Mouse (Mus musculus) MEL (cell line): ENCODE measurements around the gene Spata21. TPM values are rescaled to one million over a fixed set of nuclear protein-coding genes. Genes with fewer than 3 reads are reported as not detected.
"Not testable (repeated sequence)": the region's sequence is repeated elsewhere in the genome, so short reads cannot be mapped to it uniquely, and the experiment has no call there.

Experiments
- DNase-seq: peaks from one replicate; pipeline ENCODE4 v3.0.0; 2011; ENCODE audit warnings: low read depth, low spot score
- H3K27ac ChIP-seq: 2 replicates; pipeline ENCODE4 v1.5.1; 2012; ENCODE audit warnings: low read depth, mild to moderate bottlenecking, control low read depth, low read length, moderate library complexity; ENCODE audit not compliant: control insufficient read depth
- H3K27me3 ChIP-seq, 2 experiments: fragments of 150-350 bp in 1 of 2; sonication (generic) in 1 of 2; 2 replicates each; pipeline ENCODE4 v1.6.1; 2012; ENCODE audit warnings: low read length in 2 of 2, mild to moderate bottlenecking in 2 of 2, improper control_type of control experiment in 1 of 2, moderate library complexity in 1 of 2; ENCODE audit not compliant: insufficient read depth in 2 of 2, control insufficient read depth in 1 of 2
- H3K36me3 ChIP-seq, 2 experiments: 2 replicates each; pipeline ENCODE4 v1.6.1; 2012 to 2014; ENCODE audit warnings: low read length in 2 of 2, improper control_type of control experiment in 1 of 2, inconsistent platforms in 1 of 2, mild to moderate bottlenecking in 1 of 2; ENCODE audit not compliant: insufficient read depth in 2 of 2, control insufficient read depth in 1 of 2
- H3K4me1 ChIP-seq, 2 experiments: fragments of 150-350 bp in 1 of 2; sonication (generic) in 1 of 2; 2 replicates each; pipeline ENCODE4 v1.6.1; 2012; ENCODE audit warnings: low read length in 2 of 2, improper control_type of control experiment in 1 of 2, mild to moderate bottlenecking in 1 of 2; ENCODE audit not compliant: insufficient read depth in 2 of 2, control insufficient read depth in 1 of 2
- H3K4me3 ChIP-seq, 2 experiments: fragments of 150-350 bp in 1 of 2; sonication (generic) in 1 of 2; 2 replicates each; pipeline ENCODE4 v1.5.1; 2012; ENCODE audit warnings: low read depth in 2 of 2, low read length in 2 of 2, mild to moderate bottlenecking in 2 of 2, moderate library complexity in 2 of 2, control low read depth in 1 of 2, improper control_type of control experiment in 1 of 2; ENCODE audit not compliant: control insufficient read depth in 1 of 2, insufficient read depth in 1 of 2
- H3K79me2 ChIP-seq: 2 replicates; pipeline ENCODE4 v1.6.1; 2012; ENCODE audit warnings: mild to moderate bottlenecking, low read length, moderate library complexity; ENCODE audit not compliant: control insufficient read depth, poor library complexity, insufficient read depth
- H3K9ac ChIP-seq: 2 replicates; pipeline ENCODE4 v1.6.1; 2012; ENCODE audit warnings: low read depth, mild to moderate bottlenecking, control low read depth, low read length, moderate library complexity; ENCODE audit not compliant: control insufficient read depth, poor library complexity, severe bottlenecking
- H3K9me3 ChIP-seq: fragments of 150-350 bp; sonication (generic); replicated peaks from 2 replicates; pipeline ENCODE4 v1.6.1; 2012; ENCODE audit warnings: mild to moderate bottlenecking, low read length, improper control_type of control experiment, moderate library complexity; ENCODE audit not compliant: insufficient read depth
- BHLHE40 ChIP-seq: IDR thresholded peaks from 2 replicates; pipeline ENCODE4 v1.6.1; 2012; ENCODE audit warnings: low read depth, mild to moderate bottlenecking, inconsistent platforms, low read length, improper control_type of control experiment, borderline replicate concordance
- CHD1 ChIP-seq: IDR thresholded peaks from 2 replicates; pipeline ENCODE4 v1.6.1; 2012; ENCODE audit warnings: low read depth, mild to moderate bottlenecking, inconsistent platforms, low read length, improper control_type of control experiment
- CHD2 ChIP-seq: IDR thresholded peaks from 2 replicates; pipeline ENCODE4 v1.6.1; 2011; ENCODE audit warnings: low read length, improper control_type of control experiment
- EP300 ChIP-seq, 2 experiments: IDR thresholded peaks; 2 replicates each; pipeline ENCODE4 v1.6.1; 2011; ENCODE audit warnings: improper control_type of control experiment in 2 of 2, low read length in 2 of 2, low read depth in 1 of 2, mild to moderate bottlenecking in 1 of 2
- GABPA ChIP-seq: IDR thresholded peaks from 2 replicates; pipeline ENCODE4 v1.6.1; 2012; ENCODE audit warnings: low read depth, mild to moderate bottlenecking, inconsistent platforms, low read length, improper control_type of control experiment, moderate library complexity
- GATA1 ChIP-seq: IDR thresholded peaks from 2 replicates; pipeline ENCODE4 v1.6.1; 2011; ENCODE audit warnings: low read depth, low read length, improper control_type of control experiment
- HCFC1 ChIP-seq: IDR thresholded peaks from 2 replicates; pipeline ENCODE4 v1.6.1; 2012; ENCODE audit warnings: low read depth, mild to moderate bottlenecking, inconsistent platforms, low read length, improper control_type of control experiment, moderate library complexity
- KAT2A ChIP-seq: conservative IDR thresholded peaks from 2 replicates; pipeline ENCODE4 v1.6.1; 2012; ENCODE audit warnings: low read depth, low read length, improper control_type of control experiment, inconsistent platforms
- MAFK ChIP-seq: IDR thresholded peaks from 2 replicates; pipeline ENCODE4 v1.6.1; 2011; ENCODE audit warnings: low read depth, mild to moderate bottlenecking, low read length, improper control_type of control experiment, borderline replicate concordance
- MAX ChIP-seq: IDR thresholded peaks from 2 replicates; pipeline ENCODE4 v1.6.1; 2011; ENCODE audit warnings: low read length, improper control_type of control experiment
- MAZ ChIP-seq: IDR thresholded peaks from 2 replicates; pipeline ENCODE4 v1.6.1; 2012; ENCODE audit warnings: low read depth, mild to moderate bottlenecking, inconsistent platforms, low read length, improper control_type of control experiment
- MEF2A ChIP-seq: IDR thresholded peaks from 2 replicates; pipeline ENCODE4 v1.6.1; 2014; ENCODE audit warnings: low read depth, mild to moderate bottlenecking, inconsistent platforms, low read length, improper control_type of control experiment; ENCODE audit not compliant: poor library complexity, insufficient replicate concordance, severe bottlenecking; ENCODE audit errors: extremely low read depth
- MYB ChIP-seq: IDR thresholded peaks from 2 replicates; pipeline ENCODE4 v1.6.1; 2011; ENCODE audit warnings: mild to moderate bottlenecking, low read depth, low read length, improper control_type of control experiment
- MYC ChIP-seq: IDR thresholded peaks from 2 replicates; pipeline ENCODE4 v1.6.1; 2011; ENCODE audit warnings: low read depth, mild to moderate bottlenecking, low read length, improper control_type of control experiment, moderate library complexity
- RAD21 ChIP-seq: IDR thresholded peaks from 2 replicates; pipeline ENCODE4 v1.6.1; 2011; ENCODE audit warnings: mild to moderate bottlenecking, low read depth, low read length, improper control_type of control experiment
- RCOR1 ChIP-seq: IDR thresholded peaks from 2 replicates; pipeline ENCODE4 v1.6.1; 2012; ENCODE audit warnings: low read depth, mild to moderate bottlenecking, inconsistent platforms, low read length, improper control_type of control experiment
- SIN3A ChIP-seq: IDR thresholded peaks from 2 replicates; pipeline ENCODE4 v1.6.1; 2012; ENCODE audit warnings: low read length, improper control_type of control experiment, inconsistent platforms
- TCF12 ChIP-seq: IDR thresholded peaks from 2 replicates; pipeline ENCODE4 v1.6.1; 2014; ENCODE audit warnings: low read depth, mild to moderate bottlenecking, inconsistent platforms, low read length, improper control_type of control experiment, moderate library complexity
- UBTF ChIP-seq: IDR thresholded peaks from 2 replicates; pipeline ENCODE4 v1.6.1; 2012; ENCODE audit warnings: low read depth, mild to moderate bottlenecking, inconsistent platforms, low read length, improper control_type of control experiment, moderate library complexity, borderline replicate concordance; ENCODE audit not compliant: insufficient read depth
- USF2 ChIP-seq, 2 experiments: IDR thresholded peaks; 2 replicates each; pipeline ENCODE4 v1.6.1; 2011 to 2012; ENCODE audit warnings: improper control_type of control experiment in 2 of 2, low read length in 2 of 2, borderline replicate concordance in 1 of 2, inconsistent platforms in 1 of 2, low read depth in 1 of 2, mild to moderate bottlenecking in 1 of 2; ENCODE audit not compliant: insufficient read depth in 1 of 2
- ZC3H11A ChIP-seq: IDR thresholded peaks from 2 replicates; pipeline ENCODE4 v1.6.1; 2012; ENCODE audit warnings: low read depth, mild to moderate bottlenecking, inconsistent platforms, low read length, improper control_type of control experiment
- ZKSCAN1 ChIP-seq: IDR thresholded peaks from 2 replicates; pipeline ENCODE4 v1.6.1; 2012; ENCODE audit warnings: low read depth, mild to moderate bottlenecking, inconsistent platforms, low read length, improper control_type of control experiment, moderate library complexity
- polyA plus RNA-seq, 2 experiments: library from polyadenylated mRNA; stranded (reverse) in 1 of 2; unstranded in 1 of 2; fragments of >175 nt in 1 of 2; fragments of >200 nt in 1 of 2; gene quantifications; 2 replicates each; pipeline versions ENCODE4 v1.2.1 to v1.2.4; 2012; ENCODE audit warnings: low replicate concordance in 2 of 2, low read depth in 1 of 2; ENCODE audit not compliant: insufficient read length in 2 of 2, insufficient read depth in 1 of 2, missing spikeins in 1 of 2
- total RNA-seq: library from RNA; depleted of rRNA; stranded (reverse); fragments of 300-350 nt; gene quantifications from 2 replicates; pipeline ENCODE4 v1.2.3, GENCODE M21; 2012

Spata21 gene
- total and polyA plus RNA-seq, 3 experiments: not detected

- TF ChIP-seq USF2 (IDR thresholded peaks at IDR 0.05; ENCODE audit: borderline replicate concordance in 1 of 2, insufficient read depth in 1 of 2, low read depth in 1 of 2, low read length in 2 of 2) (no peak), CHD1 (no peak), ZKSCAN1 (no peak), RAD21 (peak; percentile 94), KAT2A (no peak), UBTF (no peak), MYB (no peak), ZC3H11A (peak; percentile 84), BHLHE40 (peak; percentile 42; the same call in 1 of the 2 replicates), MYC (no peak), TCF12 (0 out of 2 replicates have a peak, but pooled peaks have one; percentile 8), SIN3A (peak; percentile 87), HCFC1 (peak; percentile 53), RCOR1 (0 out of 2 replicates have a peak, but pooled peaks have one; percentile 36), CHD2 (no peak), GABPA (no peak), MEF2A (no peak), MAFK (no peak), GATA1 (no peak), EP300 (IDR thresholded peaks at IDR 0.05; ENCODE audit: low read depth in 1 of 2, low read length in 2 of 2) (0 out of 4 replicates have a peak, but pooled peaks of 1 of the 2 experiments have one; percentile 4), MAX (peak; percentile 43; the same call in 1 of the 2 replicates), MAZ (0 out of 2 replicates have a peak, but pooled peaks have one; percentile 57)
Observed at GRCm38 (mm10) chr4:141142285-141142811, 54.2 kb downstream of the Spata21 start (continued).

- H3K4me1 ChIP-seq: peaks cover 2 to 22% of the 10 kb centered on the region in 2 experiments; a peak in 3 of 4 replicates
- not testable (repeated sequence) for H3K9ac ChIP-seq, H3K4me3 ChIP-seq, DNase-seq, H3K27me3 ChIP-seq, H3K9me3 ChIP-seq, H3K27ac ChIP-seq
- peaks cover 22% of the 10 kb centered on the region for H3K79me2 ChIP-seq
- H3K36me3 ChIP-seq: peaks cover 0 to 12% of the 10 kb centered on the region in 2 experiments; a peak in 2 of 4 replicates
- TF ChIP-seq ZKSCAN1: peak; percentile 88
- TF ChIP-seq, all 39 proteins: peak for 1; not testable (repeated sequence) for 38
Observed at GRCm38 (mm10) chr4:141145124-141145523, 57.0 kb downstream of the Spata21 start.
